Mouse (Mus musculus) left cerebral cortex, adult 2 months (tissue): ENCODE results near the gene Dnaaf5. TPM values are rescaled to one million over a fixed set of nuclear protein-coding genes. Genes with fewer than 3 reads are reported as not detected.

Experiments
- DNase-seq, 2 experiments: peaks; one replicate each; pipeline ENCODE4 v3.0.0; 2021 to 2022; ENCODE audit warnings: low spot score in 2 of 2, mixed read lengths in 1 of 2; ENCODE audit errors: extremely low spot score in 1 of 2
- H3K27ac ChIP-seq: fragments of 200-600 bp; 2 replicates; pipeline ENCODE4 v1.8.1; 2022
- H3K4me3 ChIP-seq: fragments of 200-600 bp; 2 replicates; pipeline ENCODE4 v1.8.1; 2022
- CTCF ChIP-seq: fragments of 200-600 bp; IDR thresholded peaks from 2 replicates; pipeline ENCODE4 v1.8.1; 2022; ENCODE audit warnings: antibody characterized with exemption, mild to moderate bottlenecking, moderate library complexity
- intact Hi-C: fragments of 180-260 bp; cut with DNase I; formaldehyde crosslinking; loops from one replicate; pipeline ENCODE4 v1.15.1; 2025
- total RNA-seq, 2 experiments: library from RNA; stranded (reverse); gene quantifications; 2 replicates each; pipeline ENCODE4 v1.2.3; 2021

Gene Dnaaf5
- total RNA-seq, 2 experiments from 2014 or later = 7.4 to 8.2 TPM

DNA sequence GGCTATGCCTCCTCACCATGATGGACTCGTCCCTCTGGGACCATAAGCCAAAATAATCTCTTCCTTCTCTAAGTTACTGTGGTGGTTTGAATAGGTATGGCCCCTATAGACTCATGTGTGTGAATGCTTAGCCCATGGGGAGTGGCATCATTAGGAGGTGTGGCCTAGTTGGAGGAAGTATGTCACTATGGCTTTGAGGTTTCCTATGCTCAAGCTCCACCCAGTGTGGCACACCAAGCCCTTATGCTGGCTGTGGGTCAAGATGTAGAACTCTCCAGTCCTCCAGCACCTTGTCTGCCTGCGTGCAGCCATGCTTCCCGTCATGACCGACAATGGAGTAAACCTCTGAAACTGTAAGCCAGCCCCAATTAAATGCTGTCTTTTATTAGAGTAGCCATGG lies 4.3 kb upstream of the Dnaaf5 start:
- no peak for TF ChIP-seq CTCF
- Histone ChIP-seq H3K27ac (peak overlapping the region; percentile 64; the same call in 1 of the 2 replicates), H3K4me3 (no peak overlapping the region)
- intact Hi-C loops = loop anchor here (2.0 kb wide), 1 partner anchor 17 kb away; no protein-coding TSS in a partner anchor
- no peak for DNase-seq

GRCm38 (mm10) chr5:139146476-139147075 lies 3.4 kb upstream of the Dnaaf5 start:
- Histone ChIP-seq H3K4me3 (no peak overlapping the region), H3K27ac (peak overlapping the region; percentile 64)
- intact Hi-C loops = loop anchor here (2.0 kb wide), 1 partner anchor 18 kb away; no protein-coding TSS in a partner anchor
- no peak for TF ChIP-seq CTCF
- no peak for DNase-seq

GRCm38 (mm10) chr5:139147178-139148078 lies 2.6 kb upstream of the Dnaaf5 start:
- intact Hi-C loops = loop anchor here (2.0 kb wide), 1 partner anchor 19 kb away; no protein-coding TSS in a partner anchor
- H3K4me3 ChIP-seq = no peak overlapping the region
- DNase-seq = no peak
- TF ChIP-seq CTCF = no peak
- peak overlapping the region; percentile 64; the same call in 1 of the 2 replicates for H3K27ac ChIP-seq

DNA sequence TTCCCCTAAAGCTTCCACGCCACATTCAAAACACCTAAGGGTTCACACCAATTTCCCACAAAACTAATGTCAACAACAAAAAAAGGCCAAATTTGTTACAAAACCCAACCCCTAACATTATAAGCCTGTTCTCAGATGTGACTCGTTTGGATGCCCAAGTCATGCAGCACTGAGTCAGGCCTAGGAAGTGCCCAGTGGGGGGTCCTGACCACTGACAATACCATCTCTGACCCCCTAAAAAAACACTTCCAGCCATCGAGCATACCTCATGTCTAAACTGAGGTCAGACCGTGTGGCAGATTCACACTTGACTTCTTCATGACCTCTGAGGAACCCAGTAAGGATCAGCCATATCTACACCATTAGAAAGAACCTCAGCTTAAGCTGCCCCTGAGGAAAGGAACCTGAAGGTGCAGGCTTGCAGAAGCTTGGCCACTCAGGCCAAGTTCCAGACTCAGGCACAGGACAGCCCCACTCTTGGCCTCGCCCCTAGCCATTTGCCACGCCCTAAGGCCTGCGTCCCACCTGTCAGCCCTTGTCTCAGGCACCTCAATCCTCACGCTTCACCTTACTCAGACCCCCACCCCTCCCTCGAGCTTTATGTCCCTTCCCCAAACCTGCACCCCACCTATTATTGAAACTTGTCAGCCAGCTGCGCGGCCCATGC lies 884 bp upstream of the Dnaaf5 start:
- TF ChIP-seq CTCF = no peak
- DNase-seq = no peak
- Histone ChIP-seq H3K27ac (no peak overlapping the region), H3K4me3 (peak overlapping the region; percentile 86)
- intact Hi-C loops = no loop called here

DNA sequence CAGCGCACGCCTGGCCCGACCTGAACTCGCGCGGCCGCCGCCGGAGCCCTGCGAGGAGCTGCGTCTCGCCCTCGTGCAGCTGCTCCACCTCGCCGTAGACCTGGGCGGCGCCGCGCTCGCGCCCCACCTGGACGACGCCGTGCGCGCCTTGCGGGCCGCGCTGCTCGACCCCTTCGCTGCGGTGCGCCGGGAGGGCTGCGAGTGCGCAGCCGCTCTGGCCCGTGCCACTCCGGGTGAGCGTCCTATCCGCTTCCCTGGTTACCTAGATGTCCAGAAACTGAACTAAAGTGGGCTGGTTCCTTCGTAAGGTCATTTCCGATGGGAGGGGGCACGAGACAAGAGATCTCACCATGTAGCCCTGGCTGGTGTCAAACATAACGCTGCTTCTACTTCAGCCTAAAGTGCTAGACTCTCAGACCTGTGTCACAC lies 594 bp downstream of the Dnaaf5 start:
- H3K27ac ChIP-seq = no peak overlapping the region
- peak; percentile 49 to 50 for DNase-seq
- H3K4me3 ChIP-seq = peak overlapping the region; percentile 86
- intact Hi-C loops = no loop called here
- TF ChIP-seq CTCF = no peak

GRCm38 (mm10) chr5:139160899-139161298 lies 10.9 kb downstream of the Dnaaf5 start:
- Histone ChIP-seq H3K4me3 (no peak overlapping the region), H3K27ac (no peak overlapping the region)
- no peak for DNase-seq
- intact Hi-C loops = no loop called here
- no peak for TF ChIP-seq CTCF

- Histone ChIP-seq H3K4me3 (no peak overlapping the region), H3K27ac (no peak overlapping the region)
- TF ChIP-seq CTCF = no peak
- intact Hi-C loops = no loop called here
- no peak for DNase-seq
Observed at GRCm38 (mm10) chr5:139161632-139162031, 11.6 kb downstream of the Dnaaf5 start.

DNA sequence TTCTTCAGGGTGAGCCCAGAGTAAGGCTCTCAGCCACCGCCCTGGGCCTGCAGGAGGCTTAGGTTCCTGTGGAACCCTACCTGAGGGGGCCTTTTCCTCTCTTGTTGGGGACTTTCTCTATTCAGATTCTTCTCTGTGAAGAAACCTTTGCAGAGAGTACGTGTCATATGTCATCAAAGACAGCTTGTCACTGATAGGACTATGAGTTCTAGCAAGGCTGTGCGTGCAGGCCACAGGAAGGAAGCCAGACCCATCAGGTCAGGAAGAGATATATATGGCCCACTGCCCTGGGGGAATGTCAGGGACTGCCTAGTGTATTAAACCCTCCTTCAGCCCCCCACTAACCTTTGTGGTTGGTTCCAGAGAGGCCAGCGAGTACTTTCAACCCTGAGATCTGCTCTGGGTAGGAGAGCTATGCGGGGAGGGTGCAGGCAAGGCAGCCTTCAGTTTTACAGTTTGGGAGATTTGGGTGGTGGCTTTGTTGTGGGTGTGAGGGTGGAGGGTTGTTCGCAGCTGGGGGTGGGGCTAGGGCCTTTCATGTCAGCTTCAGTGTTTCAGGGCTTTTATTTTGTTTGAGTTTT lies 16.8 kb downstream of the Dnaaf5 start:
- intact Hi-C loops = no loop called here
- H3K4me3 ChIP-seq = no peak overlapping the region
- no peak for TF ChIP-seq CTCF

DNA sequence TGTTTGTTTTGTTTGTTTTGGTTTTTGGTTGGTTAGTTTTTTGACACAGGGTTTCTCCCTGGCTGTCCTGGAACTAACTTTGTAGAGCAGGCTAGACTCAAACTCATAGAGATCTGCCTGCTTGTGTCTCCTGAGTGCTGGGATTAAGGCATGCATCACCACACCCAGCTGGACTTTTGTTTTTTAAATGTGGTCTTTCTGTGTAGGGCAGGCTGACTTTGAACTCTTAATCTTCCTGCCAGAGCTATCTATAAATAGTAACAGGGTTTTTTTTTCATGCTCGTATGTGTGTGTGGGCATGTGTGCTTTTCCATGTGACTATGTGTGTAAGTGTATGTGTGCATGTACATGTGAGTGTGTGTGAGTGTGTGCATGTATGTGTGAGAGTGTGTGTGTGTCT lies 17.5 kb downstream of the Dnaaf5 start:
- TF ChIP-seq CTCF = no peak
- no peak for DNase-seq
- no peak overlapping the region for H3K4me3 ChIP-seq
- intact Hi-C loops = no loop called here
- no peak overlapping the region for H3K27ac ChIP-seq

More for the DNA sequence above, 16.8 kb downstream of the Dnaaf5 start:
- H3K27ac ChIP-seq = no peak overlapping the region
- DNase-seq = no peak

DNA sequence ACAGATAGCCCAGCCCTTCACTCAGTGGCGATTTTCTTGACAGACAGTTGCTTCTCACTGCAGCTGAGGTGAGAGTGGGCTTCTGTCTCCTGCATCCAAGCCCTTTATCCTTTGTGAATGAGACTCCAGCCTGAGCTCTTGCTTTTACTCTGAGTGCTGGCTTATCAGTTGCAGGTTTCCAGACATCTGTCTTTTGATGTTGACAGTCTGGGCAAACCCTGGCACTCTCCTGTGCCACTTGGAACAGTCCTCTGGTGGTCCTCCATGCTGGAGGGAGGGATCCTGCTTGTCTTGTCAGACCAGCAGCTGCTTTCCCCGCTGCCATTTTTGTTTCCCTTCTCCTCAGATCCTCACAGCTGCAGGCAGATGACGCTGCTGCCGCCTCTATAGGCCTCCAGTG lies 21.9 kb downstream of the Dnaaf5 start:
- DNase-seq = no peak
- Histone ChIP-seq H3K27ac (no peak overlapping the region), H3K4me3 (no peak overlapping the region)
- TF ChIP-seq CTCF = no peak
- intact Hi-C loops = no loop called here

DNA sequence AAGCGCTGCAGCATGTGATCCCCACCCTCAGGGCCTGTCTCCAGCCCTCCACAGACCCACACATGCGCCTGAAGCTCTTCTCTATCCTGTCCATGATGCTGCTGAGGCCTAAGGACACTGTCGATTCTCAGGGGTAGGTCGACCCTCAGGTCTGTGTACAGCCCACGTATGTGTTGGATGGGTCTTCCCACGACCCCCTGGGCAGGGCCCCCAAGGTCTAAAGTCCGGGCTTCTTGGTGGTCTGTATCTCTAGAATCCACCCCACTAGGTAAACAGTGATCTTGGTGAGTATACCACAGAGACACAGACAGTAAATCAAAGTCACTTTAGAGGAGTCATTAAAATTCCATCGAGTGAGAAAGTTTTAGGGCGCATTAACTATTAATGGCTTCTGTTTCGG lies 24.1 kb downstream of the Dnaaf5 start:
- no peak for TF ChIP-seq CTCF
- DNase-seq = no peak
- Histone ChIP-seq H3K27ac (no peak overlapping the region), H3K4me3 (no peak overlapping the region)
- intact Hi-C loops = no loop called here
